Mouse (Mus musculus) myocyte (in vitro differentiated cells): Measurements from ENCODE around the gene Snx14. TPM values are rescaled to one million over a fixed set of nuclear protein-coding genes. Genes with fewer than 3 reads are reported as not detected.

Experiments
- H3K27me3 ChIP-seq: one replicate; pipeline ENCODE4 v1.6.1; 2011; ENCODE audit not compliant: control insufficient read depth, insufficient read depth, insufficient read length
- H3K36me3 ChIP-seq: one replicate; pipeline ENCODE4 v1.6.1; 2011; ENCODE audit not compliant: control insufficient read depth, insufficient read depth
- H3K4me2 ChIP-seq: one replicate; pipeline ENCODE4 v1.6.1; 2011; ENCODE audit warnings: low read depth, control low read depth
- H3K4me3 ChIP-seq: one replicate; pipeline ENCODE4 v1.5.1; 2011; ENCODE audit warnings: mild to moderate bottlenecking, control low read depth, moderate library complexity
- H3K79me2 ChIP-seq: one replicate; pipeline ENCODE4 v1.6.1; 2011; ENCODE audit not compliant: control insufficient read depth, insufficient read depth
- H3ac ChIP-seq: one replicate; pipeline ENCODE4 v1.6.1; 2011; ENCODE audit not compliant: control insufficient read depth, insufficient read length
- CEBPB ChIP-seq: IDR thresholded peaks from 2 replicates; pipeline ENCODE4 v1.6.1; 2011; ENCODE audit warnings: mild to moderate bottlenecking, moderate library complexity; ENCODE audit not compliant: poor library complexity, insufficient read depth, severe bottlenecking
- E2F4 ChIP-seq: IDR thresholded peaks from one replicate; pipeline ENCODE4 v1.6.1; 2011; ENCODE audit warnings: mild to moderate bottlenecking, control low read depth, moderate library complexity; ENCODE audit not compliant: insufficient read depth
- MAX ChIP-seq: IDR thresholded peaks from one replicate; pipeline ENCODE4 v1.6.1; 2011; ENCODE audit warnings: low read depth, mild to moderate bottlenecking, control low read depth
- MYOD1 ChIP-seq, 3 experiments: IDR thresholded peaks; one replicate each; pipeline ENCODE4 v1.6.1; 2011; ENCODE audit warnings: control low read depth in 2 of 3, low read depth in 2 of 3, mild to moderate bottlenecking in 2 of 3, moderate library complexity in 1 of 3; ENCODE audit not compliant: insufficient read length in 2 of 3, control insufficient read depth in 1 of 3
- MYOG ChIP-seq, 3 experiments: IDR thresholded peaks; one replicate each; pipeline ENCODE4 v1.6.1; 2011; ENCODE audit warnings: control low read depth in 2 of 3, low read depth in 2 of 3, mild to moderate bottlenecking in 2 of 3; ENCODE audit not compliant: insufficient read length in 2 of 3, control insufficient read depth in 1 of 3, insufficient read depth in 1 of 3
- POLR2A ChIP-seq: IDR thresholded peaks from one replicate; pipeline ENCODE4 v1.6.1; 2011; ENCODE audit warnings: low read depth, mild to moderate bottlenecking, control low read depth, moderate library complexity; ENCODE audit not compliant: insufficient read length
- POLR2AphosphoS2 ChIP-seq: IDR thresholded peaks from one replicate; pipeline ENCODE4 v1.6.1; 2011; ENCODE audit warnings: low read depth, control low read depth; ENCODE audit not compliant: insufficient read length
- REST ChIP-seq: IDR thresholded peaks from one replicate; pipeline ENCODE4 v1.6.1; 2011; ENCODE audit warnings: mild to moderate bottlenecking, control low read depth, moderate library complexity; ENCODE audit not compliant: insufficient read depth, insufficient read length
- SRF ChIP-seq: IDR thresholded peaks from one replicate; pipeline ENCODE4 v1.6.1; 2011; ENCODE audit warnings: low read depth; ENCODE audit not compliant: control insufficient read depth, insufficient read length
- TCF12 ChIP-seq: IDR thresholded peaks from one replicate; pipeline ENCODE4 v1.6.1; 2011; ENCODE audit warnings: mild to moderate bottlenecking, control low read depth; ENCODE audit not compliant: poor library complexity, insufficient read depth, severe bottlenecking
- TCF3 ChIP-seq: IDR thresholded peaks from one replicate; pipeline ENCODE4 v1.6.1; 2011; ENCODE audit warnings: low read depth, control low read depth; ENCODE audit not compliant: insufficient read length
- USF1 ChIP-seq: IDR thresholded peaks from one replicate; pipeline ENCODE4 v1.6.1; 2011; ENCODE audit warnings: low read depth, mild to moderate bottlenecking, control low read depth, moderate library complexity
- polyA plus RNA-seq: library from polyadenylated mRNA; unstranded; fragments of >200 nt; fragmentation: generic; extraction: Trizol; gene quantifications from one replicate; pipeline ENCODE4 v1.2.1, GENCODE M21; 2012; ENCODE audit warnings: missing spikeins

Gene Snx14
- polyA plus RNA-seq, 1 experiment = 9.6 TPM

DNA sequence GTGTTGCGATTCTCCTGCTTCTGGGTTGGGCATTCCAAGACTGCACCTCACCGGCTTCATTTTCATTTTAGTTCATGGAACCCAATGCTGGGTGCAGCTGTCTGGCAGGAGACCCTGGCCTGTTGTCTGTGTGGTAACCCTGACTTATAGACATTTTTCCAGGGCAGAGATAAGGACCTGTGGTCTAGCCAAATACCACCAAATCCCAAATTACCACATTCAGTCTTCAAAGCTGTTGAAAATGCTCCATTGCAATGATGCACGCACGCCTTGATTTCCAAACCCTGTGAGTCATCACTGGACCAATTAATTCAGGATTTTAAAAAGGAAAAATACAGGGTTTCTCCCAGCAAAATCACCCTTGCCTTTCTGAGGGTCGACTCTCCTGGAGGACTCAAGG is 70.3 kb downstream of the Snx14 start:
- Histone ChIP-seq H3K36me3 (no peaks in the 10 kb centered on the region), H3K79me2 (no peaks in the 10 kb centered on the region), H3K4me3 (no peak overlapping the region), H3K27me3 (no peaks in the 10 kb centered on the region), H3K4me2 (no peak overlapping the region), H3ac (no peak overlapping the region)
- no peak for TF ChIP-seq TCF12
- TF ChIP-seq MYOG (IDR thresholded peaks at IDR 0.05; ENCODE audit: control insufficient read depth in 1 of 3, insufficient read depth in 1 of 3, insufficient read length in 2 of 3, low read depth in 2 of 3) = no peak
- TF ChIP-seq MAX = no peak
- no peak for TF ChIP-seq CEBPB
- no peak for TF ChIP-seq POLR2AphosphoS2
- TF ChIP-seq MYOD1 (IDR thresholded peaks at IDR 0.05; ENCODE audit: control insufficient read depth in 1 of 3, insufficient read length in 2 of 3, low read depth in 2 of 3) = no peak
- no peak for TF ChIP-seq E2F4
- TF ChIP-seq TCF3 = no peak
- no peak for TF ChIP-seq REST
- TF ChIP-seq USF1 = no peak
- no peak for TF ChIP-seq SRF
- no peak for TF ChIP-seq POLR2A

DNA sequence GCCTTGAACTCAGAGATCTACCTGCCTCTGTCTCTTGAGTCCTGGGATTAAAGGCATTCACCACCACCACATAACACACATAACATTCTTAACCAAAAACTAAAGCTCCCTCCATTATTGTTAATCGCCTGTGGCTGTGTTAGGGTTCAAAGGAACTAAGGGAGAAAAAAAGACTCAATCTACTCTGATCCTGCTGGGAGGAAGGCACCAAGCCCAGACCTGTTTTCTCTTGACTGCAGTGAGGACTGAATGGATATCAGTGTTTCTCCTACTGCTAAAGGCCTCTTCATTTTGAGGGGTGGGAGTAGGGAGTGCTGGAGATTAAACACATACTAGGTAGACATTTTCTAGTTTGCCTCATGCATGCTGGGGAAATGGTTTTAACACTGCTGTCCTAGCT is 71.0 kb downstream of the Snx14 start:
- H3K4me3 ChIP-seq = no peak overlapping the region
- H3K27me3 ChIP-seq = no peaks in the 10 kb centered on the region
- no peaks in the 10 kb centered on the region for H3K79me2 ChIP-seq
- H3K36me3 ChIP-seq = no peaks in the 10 kb centered on the region
- no peak overlapping the region for H3K4me2 ChIP-seq
- TF ChIP-seq POLR2AphosphoS2 (no peak), USF1 (no peak), TCF3 (no peak), SRF (no peak), POLR2A (no peak), MYOG (IDR thresholded peaks at IDR 0.05; ENCODE audit: control insufficient read depth in 1 of 3, insufficient read depth in 1 of 3, insufficient read length in 2 of 3, low read depth in 2 of 3) (no peak), MYOD1 (IDR thresholded peaks at IDR 0.05; ENCODE audit: control insufficient read depth in 1 of 3, insufficient read length in 2 of 3, low read depth in 2 of 3) (no peak), MAX (no peak), REST (no peak), CEBPB (no peak)
- H3ac ChIP-seq = no peak overlapping the region

DNA sequence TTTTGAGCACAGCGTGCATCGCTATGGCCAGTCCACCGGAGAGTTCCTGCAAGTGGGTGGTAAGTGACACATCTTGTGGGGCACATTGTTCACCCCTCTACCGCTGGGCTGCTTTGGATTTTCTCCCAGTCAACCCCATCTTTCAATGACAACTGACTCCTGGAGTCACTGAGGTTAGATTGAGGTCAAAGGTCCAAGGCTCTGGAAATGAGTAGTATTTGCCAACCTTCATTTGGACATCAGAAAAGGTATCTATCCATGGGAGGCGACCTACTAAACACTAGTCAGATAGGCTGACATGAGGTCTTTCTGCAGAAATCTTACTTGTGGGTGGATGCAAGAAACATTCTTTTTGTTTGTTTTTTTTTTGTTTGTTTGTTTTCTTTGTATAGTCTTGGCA is 71.4 kb downstream of the Snx14 start:
- no peak overlapping the region for H3K4me3 ChIP-seq
- H3K79me2 ChIP-seq = no peaks in the 10 kb centered on the region
- H3K4me2 ChIP-seq = no peak overlapping the region
- no peak overlapping the region for H3ac ChIP-seq
- no peaks in the 10 kb centered on the region for H3K36me3 ChIP-seq
- TF ChIP-seq USF1 (no peak), REST (no peak), MYOG (IDR thresholded peaks at IDR 0.05; ENCODE audit: control insufficient read depth in 1 of 3, insufficient read depth in 1 of 3, insufficient read length in 2 of 3, low read depth in 2 of 3) (no peak), E2F4 (no peak), SRF (no peak), MAX (no peak), MYOD1 (IDR thresholded peaks at IDR 0.05; ENCODE audit: control insufficient read depth in 1 of 3, insufficient read length in 2 of 3, low read depth in 2 of 3) (no peak), CEBPB (no peak), TCF3 (no peak), TCF12 (no peak), POLR2A (no peak), POLR2AphosphoS2 (no peak)
- H3K27me3 ChIP-seq = no peaks in the 10 kb centered on the region

DNA sequence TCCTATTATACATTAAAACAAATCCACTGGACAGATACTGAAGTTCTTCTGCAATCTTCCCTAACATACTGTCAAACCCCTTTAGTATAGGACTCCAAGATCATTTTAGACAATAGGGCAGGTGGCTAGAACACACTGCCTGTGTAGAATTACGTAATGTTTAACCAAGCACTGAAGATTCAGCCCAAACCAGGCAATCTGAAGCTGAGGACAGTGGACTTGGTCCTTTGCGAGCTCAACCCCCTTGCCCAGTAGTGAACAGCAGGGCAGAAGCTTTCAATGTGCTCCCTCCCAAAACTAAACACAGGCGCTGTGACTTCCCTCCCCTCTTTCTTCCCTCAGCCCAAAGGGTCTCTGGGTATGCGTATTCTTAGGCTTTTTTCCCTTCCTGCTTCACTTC is 71.9 kb downstream of the Snx14 start:
- TF ChIP-seq MYOD1 (IDR thresholded peaks at IDR 0.05; ENCODE audit: control insufficient read depth in 1 of 3, insufficient read length in 2 of 3, low read depth in 2 of 3) (no peak), REST (no peak), MAX (no peak), POLR2AphosphoS2 (no peak), MYOG (IDR thresholded peaks at IDR 0.05; ENCODE audit: control insufficient read depth in 1 of 3, insufficient read depth in 1 of 3, insufficient read length in 2 of 3, low read depth in 2 of 3) (no peak), CEBPB (no peak)
- Histone ChIP-seq H3K79me2 (no peaks in the 10 kb centered on the region), H3K4me3 (no peak overlapping the region), H3K4me2 (no peak overlapping the region), H3ac (no peak overlapping the region), H3K27me3 (no peaks in the 10 kb centered on the region), H3K36me3 (no peaks in the 10 kb centered on the region)

DNA sequence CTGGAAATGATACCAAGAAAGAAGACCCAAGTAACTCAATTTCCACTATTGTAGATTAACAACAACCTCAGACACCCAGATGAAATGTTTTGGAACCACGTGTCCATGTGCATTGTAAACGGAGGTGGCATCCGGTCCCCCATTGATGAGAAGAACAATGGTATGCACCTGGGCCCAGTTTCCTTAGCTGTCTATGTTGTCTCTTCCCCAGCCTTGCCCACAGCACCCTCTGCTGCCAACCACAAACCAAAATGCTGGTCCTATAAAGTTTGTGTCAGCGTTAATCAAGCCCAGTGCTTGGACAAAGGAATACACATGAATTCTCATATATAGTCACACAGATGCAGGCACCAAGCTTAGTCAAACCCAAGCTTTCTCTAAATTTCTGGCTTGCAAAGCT is 72.5 kb downstream of the Snx14 start:
- H3K4me3 ChIP-seq = no peak overlapping the region
- TF ChIP-seq TCF12 (no peak), MYOG (IDR thresholded peaks at IDR 0.05; ENCODE audit: control insufficient read depth in 1 of 3, insufficient read depth in 1 of 3, insufficient read length in 2 of 3, low read depth in 2 of 3) (no peak), REST (no peak), MYOD1 (IDR thresholded peaks at IDR 0.05; ENCODE audit: control insufficient read depth in 1 of 3, insufficient read length in 2 of 3, low read depth in 2 of 3) (no peak), POLR2AphosphoS2 (no peak), TCF3 (no peak), MAX (no peak), E2F4 (no peak), CEBPB (no peak), USF1 (no peak), POLR2A (no peak), SRF (no peak)
- no peak overlapping the region for H3ac ChIP-seq
- H3K79me2 ChIP-seq = no peaks in the 10 kb centered on the region
- H3K27me3 ChIP-seq = no peaks in the 10 kb centered on the region
- no peak overlapping the region for H3K4me2 ChIP-seq
- H3K36me3 ChIP-seq = no peaks in the 10 kb centered on the region
